Mouse (Mus musculus) CD8-positive naive resting alpha-beta T cell, adult 2 months (primary cell): ENCODE measurements at regions not wholly inside any gene's neighbourhood (a gene's known extent, or its start where the extent isn't known, plus 50 kb on each side); places are given as distances from the start of the nearest gene placed in this dataset.
A peak's percentile ranks its signal among the peaks of the same experiment; 100 is the strongest.
"Not testable (repeated sequence)": the region's sequence is repeated elsewhere in the genome, so short reads cannot be mapped to it uniquely, and the experiment has no call there.

Experiments
- DNase-seq, 2 experiments: peaks; one replicate each; pipeline ENCODE4 v3.0.0; 2022; ENCODE audit warnings: low read depth in 2 of 2, low spot score in 2 of 2

DNA sequence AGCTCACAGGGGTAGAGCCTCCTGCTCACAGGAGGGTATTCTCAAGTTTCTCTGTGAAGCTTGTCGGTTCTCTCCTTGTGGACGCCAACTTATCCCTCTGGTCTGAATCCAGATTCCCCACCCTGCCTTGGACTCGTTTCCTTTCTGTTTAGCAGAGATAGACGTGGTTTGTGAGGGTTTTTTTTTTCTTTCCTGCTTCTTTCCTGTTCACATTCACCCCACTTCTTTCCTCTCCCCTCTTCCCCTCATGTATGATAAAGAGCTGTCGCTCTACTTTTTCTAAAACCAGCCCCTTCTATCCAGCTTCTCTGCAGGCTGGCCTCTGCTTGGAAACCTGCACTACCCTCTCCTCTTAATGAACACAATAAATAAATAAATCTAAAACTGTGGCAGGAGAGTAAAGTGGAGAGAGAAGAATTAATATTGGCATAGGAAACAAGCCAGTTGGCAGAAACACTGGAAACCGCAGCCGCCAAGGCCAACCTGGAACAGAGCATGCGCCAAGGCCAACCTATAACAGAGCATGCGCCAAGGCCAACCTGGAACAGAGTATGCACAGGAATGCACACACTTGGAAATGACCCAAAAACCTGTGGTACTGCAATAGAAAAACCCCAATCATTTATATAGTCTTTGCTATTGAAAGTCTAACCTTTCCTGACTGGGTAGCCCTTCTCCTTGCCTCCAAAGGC is 126.2 kb upstream of the Arid1b start:
- no peak for DNase-seq

- DNase-seq, result no peak
Measured at GRCm38 (mm10) chr17:4868446-4868825, 125.7 kb upstream of the Arid1b start.

DNA sequence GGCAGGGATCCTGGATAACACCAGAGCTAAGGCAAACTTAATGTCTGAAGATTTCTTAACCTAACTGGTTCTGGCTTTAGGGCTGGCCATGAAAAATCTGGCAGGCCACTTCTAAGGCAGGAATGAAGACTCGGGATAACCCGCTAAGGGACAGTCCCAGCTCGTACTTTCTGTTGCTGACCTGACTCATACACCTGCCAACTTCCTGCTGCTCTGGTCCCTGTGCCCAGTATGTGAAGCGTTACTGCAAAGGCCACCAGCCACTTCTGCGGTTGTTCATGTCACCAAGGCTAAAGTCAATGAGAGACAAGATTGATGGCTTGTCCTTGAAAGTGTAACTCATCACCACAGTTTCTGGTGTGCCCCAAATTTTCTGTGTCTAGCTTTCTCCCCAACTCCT is 125.3 kb upstream of the Arid1b start:
- no peak for DNase-seq

DNA sequence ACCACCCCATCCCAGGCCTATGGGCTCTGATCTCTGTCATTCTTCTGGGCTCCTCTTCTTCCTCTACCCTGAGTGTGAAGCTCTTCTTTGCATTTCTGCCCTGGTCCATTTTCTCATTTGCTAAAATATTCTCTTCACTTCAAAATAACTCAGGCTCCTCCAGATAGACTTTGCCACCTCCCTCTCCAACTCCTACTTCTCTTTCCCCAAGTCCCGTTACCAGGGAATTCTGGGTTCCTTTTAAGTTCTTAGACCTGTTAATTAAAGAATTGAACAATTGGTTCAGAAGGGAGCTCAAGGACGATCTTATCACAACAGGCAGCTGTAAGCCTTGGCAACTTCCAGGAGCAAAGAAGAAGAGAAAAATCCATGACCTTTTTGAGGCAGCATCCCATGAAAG is 122.9 kb upstream of the Arid1b start:
- no peak for DNase-seq

DNA sequence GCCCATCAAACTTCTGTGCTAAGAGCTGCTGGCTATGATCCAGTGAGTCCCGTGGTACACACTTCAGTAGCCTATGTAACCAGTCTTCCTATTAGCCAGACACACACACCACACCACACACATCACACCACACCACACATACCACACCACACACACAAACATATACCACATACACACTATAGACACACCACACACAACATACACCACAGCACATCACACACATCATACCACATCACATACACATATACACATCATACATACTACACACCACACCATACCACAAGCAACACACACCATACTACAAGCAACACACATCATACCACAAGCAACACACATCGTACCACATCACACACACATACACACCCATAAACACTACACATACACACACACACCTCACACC is 119.7 kb upstream of the Arid1b start:
- DNase-seq, result no peak

DNA sequence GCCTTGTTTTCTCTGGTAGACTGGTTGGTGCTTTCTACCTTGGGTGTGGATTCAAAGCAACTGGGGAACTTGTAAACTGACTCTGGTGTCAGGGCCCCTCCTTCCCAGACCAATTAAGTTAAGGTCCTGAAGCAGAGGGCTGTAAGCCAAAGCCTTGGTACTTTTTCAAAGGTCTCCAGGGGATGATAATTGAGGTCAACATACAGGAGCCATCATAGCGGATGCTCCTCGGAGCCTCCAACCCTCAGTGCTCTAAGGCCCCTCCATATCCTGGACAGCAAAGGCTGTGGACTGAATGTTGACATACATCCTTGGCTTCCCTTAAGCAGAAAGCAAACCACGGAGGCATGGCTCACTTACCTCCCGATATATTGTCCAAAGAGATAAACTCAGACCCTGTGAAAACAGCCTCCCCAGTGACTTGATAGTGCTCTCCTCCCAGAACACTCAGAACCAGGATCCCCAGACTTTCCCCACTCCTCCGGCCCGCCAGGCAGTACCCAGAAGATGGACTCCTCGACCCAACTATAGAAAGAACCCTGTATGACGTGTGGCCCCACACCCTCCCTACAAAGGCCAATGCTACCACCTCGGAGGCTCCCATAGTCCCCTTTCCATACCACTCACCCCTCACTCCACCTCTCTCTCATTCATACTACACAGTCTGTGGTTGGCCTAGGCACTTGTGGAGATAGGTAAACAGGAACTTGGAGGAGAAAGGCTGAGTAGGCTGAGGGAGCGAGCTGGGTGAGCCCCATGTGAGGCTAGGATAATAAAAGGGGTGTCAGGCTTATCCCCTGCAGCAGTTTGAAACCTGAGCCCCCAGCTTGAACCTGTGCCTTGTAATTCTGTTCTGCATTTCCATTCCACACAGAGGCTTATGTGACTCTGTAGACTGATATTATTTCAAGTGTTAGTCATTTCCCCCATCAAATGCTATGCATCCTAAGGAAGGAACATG is 118.8 kb upstream of the Arid1b start:
- no peak for DNase-seq

DNA sequence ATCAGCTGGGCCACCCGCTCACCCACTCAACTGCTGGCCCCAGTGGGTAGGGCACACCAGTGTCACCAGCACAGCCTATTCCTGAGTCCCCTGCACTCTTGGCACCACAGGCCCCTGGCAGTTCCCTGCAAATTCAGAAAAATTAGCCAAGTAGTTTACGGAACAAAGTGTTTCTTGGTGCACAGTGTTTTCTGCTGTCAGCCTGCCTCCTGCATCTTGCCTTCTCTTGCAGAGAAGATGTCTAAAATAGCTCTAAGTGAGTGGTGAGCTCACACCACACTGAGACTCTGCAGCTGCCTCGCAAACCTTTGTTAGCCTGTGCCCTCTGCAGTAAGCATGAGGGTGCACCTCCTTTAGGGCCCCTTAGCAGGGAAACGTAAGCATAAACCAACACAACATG is 117.7 kb upstream of the Arid1b start:
- no peak for DNase-seq

- DNase-seq, result no peak
Measured at GRCm38 (mm10) chr17:4881473-4881872, 112.7 kb upstream of the Arid1b start.

- no peak for DNase-seq
Measured at GRCm38 (mm10) chr17:4884083-4884482, 110.0 kb upstream of the Arid1b start.

DNA sequence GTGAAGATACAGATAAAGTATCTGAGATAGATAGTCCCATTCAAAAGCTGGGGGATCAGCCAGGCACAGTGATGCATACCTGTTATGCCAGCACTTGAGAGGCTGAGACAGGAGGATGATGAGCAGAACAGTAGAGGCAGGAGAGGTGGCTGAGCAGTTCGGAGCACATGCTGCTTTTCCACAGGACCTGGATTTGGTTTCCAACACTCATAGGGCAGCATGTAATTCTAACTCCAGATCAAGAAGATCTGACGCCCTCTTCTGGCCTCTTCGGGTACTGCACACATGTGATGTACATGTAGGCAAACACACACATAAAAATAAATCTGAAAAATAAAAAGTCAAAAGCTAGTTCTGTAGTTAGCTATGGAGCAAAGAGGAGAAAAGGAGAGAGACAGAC is 109.4 kb upstream of the Arid1b start:
- no peak for DNase-seq

GRCm38 (mm10) chr17:4887331-4887730 is 106.8 kb upstream of the Arid1b start:
- DNase-seq, result not testable (repeated sequence)

DNA sequence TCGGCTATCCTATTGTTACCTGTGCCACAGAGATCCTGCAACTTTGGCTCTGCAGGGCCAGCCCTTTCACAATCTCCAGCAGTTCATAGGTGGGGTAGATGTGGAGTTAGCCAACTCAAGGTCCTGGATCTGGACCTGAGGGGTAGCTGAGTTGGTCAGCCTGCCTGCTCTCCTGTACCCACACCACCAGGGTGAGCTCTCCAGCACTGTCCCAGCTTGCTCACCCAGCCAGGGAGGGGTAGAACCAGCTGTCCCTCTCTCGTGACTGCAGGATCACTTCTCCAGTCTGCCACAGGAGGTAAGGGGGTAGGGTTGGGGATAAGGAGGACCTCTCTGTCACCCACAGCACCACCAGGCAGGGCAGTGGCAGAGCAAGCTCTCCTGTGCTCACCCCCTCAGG is 104.6 kb upstream of the Arid1b start:
- DNase-seq, result no peak

GRCm38 (mm10) chr17:4890131-4890530 is 104.0 kb upstream of the Arid1b start:
- no peak for DNase-seq

- no peak for DNase-seq
Measured at GRCm38 (mm10) chr17:4891576-4891975, 102.6 kb upstream of the Arid1b start.

GRCm38 (mm10) chr17:4894756-4895330 is 99.3 kb upstream of the Arid1b start:
- DNase-seq, result not testable (repeated sequence)

DNA sequence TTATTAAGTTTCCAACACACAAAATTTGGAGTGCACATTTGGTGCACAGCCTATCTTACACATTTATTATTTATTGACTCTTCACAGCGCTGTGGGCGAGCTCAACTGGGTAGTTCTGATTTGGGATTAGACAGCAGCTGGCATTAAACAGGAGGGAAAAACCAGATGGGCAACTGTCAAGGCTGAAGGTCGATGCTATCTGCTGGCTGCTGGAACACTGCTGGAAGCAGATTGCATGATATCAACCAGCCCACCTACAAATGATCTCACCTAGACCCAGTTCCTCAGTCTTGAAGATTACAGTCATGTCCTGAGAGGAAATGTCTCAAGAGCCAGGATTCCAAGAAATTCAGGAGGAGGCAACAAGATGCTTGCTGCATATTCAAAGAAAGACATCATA is 91.0 kb upstream of the Arid1b start:
- DNase-seq, result no peak

- DNase-seq, result no peak
Measured at GRCm38 (mm10) chr17:4906504-4906903, 87.6 kb upstream of the Arid1b start.

GRCm38 (mm10) chr17:4907181-4907752 is 86.9 kb upstream of the Arid1b start:
- no peak for DNase-seq

DNA sequence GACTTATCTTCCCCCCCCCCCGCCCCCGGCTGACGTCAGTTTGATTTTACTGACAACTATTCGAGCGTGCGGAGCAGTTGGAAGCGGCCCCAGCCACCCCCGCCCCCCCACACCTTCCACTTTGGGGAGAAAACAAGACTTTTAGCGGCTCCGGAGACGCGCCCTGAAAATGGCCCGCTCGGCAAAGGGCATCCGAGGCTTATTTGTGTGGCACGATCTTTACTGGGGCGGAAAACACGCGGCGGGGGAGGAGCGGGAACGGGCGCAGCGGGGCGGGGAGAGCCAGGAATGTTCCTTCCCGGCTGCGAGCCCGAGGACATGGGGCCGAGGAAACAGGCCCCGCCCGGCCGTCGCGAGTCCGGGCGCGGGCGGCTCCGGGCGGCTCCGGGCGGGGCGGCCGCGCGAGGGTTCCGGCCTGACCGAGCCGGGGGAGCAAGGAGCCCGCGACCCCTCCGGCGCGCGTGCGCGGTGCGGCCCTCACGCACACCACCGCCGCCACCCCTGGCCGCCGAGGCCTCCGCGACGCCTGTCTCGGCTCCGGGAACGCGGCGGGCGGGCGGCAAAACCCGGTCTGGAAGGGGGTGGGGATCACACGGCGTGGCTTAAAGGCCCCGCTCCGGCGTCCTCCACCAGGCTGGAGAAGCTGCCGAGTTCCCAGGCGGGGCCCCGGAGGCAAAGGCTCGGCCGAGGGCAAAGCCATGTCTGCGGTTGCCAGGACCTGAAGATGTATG is 86.1 kb upstream of the Arid1b start:
- peak; percentile 78 to 85 for DNase-seq

DNA sequence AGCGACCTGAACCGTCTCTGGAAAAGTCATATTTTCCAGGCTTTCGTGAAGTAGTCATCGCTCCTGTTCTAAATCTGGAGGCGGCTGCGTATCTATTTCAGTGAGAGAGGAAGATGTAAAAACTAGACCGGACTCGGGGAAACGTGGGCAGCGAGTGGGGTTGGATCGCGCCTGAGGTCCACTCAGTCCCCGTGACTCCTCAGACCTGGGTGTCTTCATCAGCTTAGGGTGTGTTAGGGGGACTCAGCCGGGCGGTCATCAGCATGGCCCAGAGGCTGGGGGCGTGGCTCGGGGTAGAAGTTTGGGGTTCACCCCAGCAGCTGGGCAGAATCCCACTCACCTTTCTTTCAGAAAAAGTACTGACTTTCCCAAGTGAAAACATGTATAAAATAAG is 85.6 kb upstream of the Arid1b start:
- no peak for DNase-seq

- no peak for DNase-seq
Measured at GRCm38 (mm10) chr17:4910182-4910581, 84.0 kb upstream of the Arid1b start.
